Mouse (Mus musculus): ENCODE data around the gene Ice1.

GRCm38 (mm10) chr13:70626416-70626815 is 11.0 kb downstream of the Ice1 start:
- TF ChIP-seq CTCF (IDR thresholded peaks at IDR 0.05; ENCODE audit: borderline replicate concordance, control insufficient read depth, extremely low read depth, insufficient read depth, low read length, poor library complexity) (no peak), POLR2A (IDR thresholded peaks at IDR 0.05; ENCODE audit: control insufficient read depth, extremely low read depth, insufficient read depth, low read length, poor library complexity) (no peak)
